14 mouse cellular contexts compared by ENCODE assay signal in the genomic region with DNA sequence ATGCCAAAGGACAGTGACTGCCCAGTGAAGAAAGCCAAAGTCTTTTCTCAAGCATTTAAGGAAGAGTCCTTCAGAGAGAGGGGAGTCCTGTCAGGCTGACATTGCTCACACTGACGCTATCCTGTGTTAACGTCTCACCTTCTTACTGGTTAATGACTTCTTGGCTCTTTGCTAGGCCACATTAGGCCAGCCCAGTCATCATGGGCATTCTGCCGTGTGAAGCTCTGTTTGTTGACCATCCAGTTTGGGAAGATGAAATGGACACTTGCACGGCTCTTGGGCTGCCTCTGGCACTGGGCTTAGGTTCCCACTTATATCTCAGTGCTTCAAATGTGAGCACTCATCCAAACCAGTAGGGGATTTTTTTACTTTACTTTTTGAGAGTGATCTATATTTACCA.
"Had no signal": no experiment of that assay in that cellular context is flagged by ENCODE, and none has a peak within 500 bp of the region (broad histone marks: within the 10 kb centered on the region; RNA-seq: fewer than 3 reads in every experiment).

No protein-coding gene starts in this region.

- H3K27me3 ChIP-seq: megakaryocyte, embryonic 14.5 days; midbrain, embryonic 13.5 days; midbrain, embryonic 15.5 days; neural tube, embryonic 12.5 days had no signal

- H3K27ac ChIP-seq: midbrain, embryonic 13.5 days; midbrain, embryonic 15.5 days; neural tube, embryonic 12.5 days had no signal

- H3K4me2 ChIP-seq: lung, embryonic 14.5 days; midbrain, embryonic 11.5 days; midbrain, embryonic 13.5 days; midbrain, embryonic 15.5 days; neural tube, embryonic 12.5 days had no signal

- H3K4me1 ChIP-seq: megakaryocyte, embryonic 14.5 days had no signal

- H3K36me3 ChIP-seq: midbrain, embryonic 13.5 days; midbrain, embryonic 15.5 days; neural tube, embryonic 12.5 days had no signal

- ATAC-seq: midbrain, embryonic 13.5 days; midbrain, embryonic 15.5 days had no signal

- H3K4me3 ChIP-seq: megakaryocyte, embryonic 14.5 days; midbrain, embryonic 13.5 days; midbrain, embryonic 15.5 days; neural tube, embryonic 12.5 days had no signal

- H3K9me3 ChIP-seq: midbrain, embryonic 13.5 days; midbrain, embryonic 15.5 days; neural tube, embryonic 12.5 days had no signal

- H3K9ac ChIP-seq: lung, embryonic 14.5 days; midbrain, embryonic 13.5 days; midbrain, embryonic 15.5 days; neural tube, embryonic 12.5 days had no signal

- DNase-seq: lung, adult 18-20 months; lung, embryonic 14.5 days; lung, postnatal 10 days; lung, postnatal 4 days; right cerebral cortex, postnatal 25 days; right cerebral cortex, postnatal 4 days; spleen, adult 18-20 months; thymus, adult 18-20 months; thymus, postnatal 36 days had no signal
